Mouse (Mus musculus) heart, postnatal 0 days (tissue): ENCODE data around the gene Tyw1.

Source experiments
- CTCF ChIP-seq: IDR thresholded peaks from 2 replicates; pipeline ENCODE4 v1.5.1; 2016; ENCODE audit warnings: antibody characterized with exemption, control low read depth, low read depth
- EP300 ChIP-seq: IDR thresholded peaks from 2 replicates; pipeline ENCODE4 v1.6.1; 2016; ENCODE audit warnings: antibody characterized with exemption, low read depth

- TF ChIP-seq CTCF (no peak), EP300 (no peak)
These were observed 27.3 kb upstream of the Tyw1 start for GRCm38 (mm10) chr5:130228120-130228519.
